Mouse (Mus musculus) midbrain, embryonic 10.5 days (tissue): Measurements from ENCODE around the gene Cwh43. TPM values are rescaled to one million over a fixed set of nuclear protein-coding genes. Genes with fewer than 3 reads are reported as not detected.
A peak's percentile ranks its signal among the peaks of the same experiment; 100 is the strongest.

Experiments
- DNase-seq: peaks from one replicate; pipeline ENCODE4 v3.0.0-alpha.2; 2017; ENCODE audit warnings: low spot score
- H3K27ac ChIP-seq: fragments of 300-500 bp; sonication (generic); replicated peaks from 2 replicates; pipeline ENCODE4 v1.5.1; 2016; ENCODE audit warnings: mild to moderate bottlenecking
- H3K27me3 ChIP-seq: fragments of 300-500 bp; sonication (generic); 2 replicates; pipeline ENCODE4 v1.6.1; 2016; ENCODE audit warnings: low read depth, mild to moderate bottlenecking; ENCODE audit not compliant: poor library complexity, severe bottlenecking
- H3K36me3 ChIP-seq: fragments of 300-500 bp; sonication (generic); 2 replicates; pipeline ENCODE4 v1.6.1; 2016; ENCODE audit warnings: mild to moderate bottlenecking, moderate library complexity
- H3K4me1 ChIP-seq: fragments of 300-500 bp; sonication (generic); 2 replicates; pipeline ENCODE4 v1.6.1; 2016
- H3K4me3 ChIP-seq: fragments of 300-500 bp; sonication (generic); 2 replicates; pipeline ENCODE4 v1.5.1; 2016; ENCODE audit warnings: mild to moderate bottlenecking, moderate library complexity
- H3K9me3 ChIP-seq: fragments of 300-500 bp; sonication (generic); replicated peaks from 2 replicates; pipeline ENCODE4 v1.6.1; 2016; ENCODE audit warnings: mild to moderate bottlenecking
- WGBS: fragments of 180-500 bp; shearing (Covaris S2); methylation state at CpG from one replicate; pipeline ENCODE4 v1.1.7; 2016; 5-methylcytosine and 5-hydroxymethylcytosine counted together
- polyA plus RNA-seq: library from polyadenylated mRNA; unstranded; fragments of >200 nt; fragmentation: Nextera tagmentation; extraction: Ambion mirVana; gene quantifications from 2 replicates; pipeline ENCODE4 v1.2.1, GENCODE M21; 2016

Gene Cwh43
- polyA plus RNA-seq, 1 experiment from 2014 or later = not detected

GRCm38 (mm10) chr5:73376041-73376440 is 29.8 kb upstream of the Cwh43 start:
- H3K27ac ChIP-seq = no peak overlapping the region
- DNase-seq = peak; percentile 38
- WGBS = 45% methylated on average over 9 of the region's 9 CpGs

GRCm38 (mm10) chr5:73376491-73376890 is 29.4 kb upstream of the Cwh43 start:
- no peak overlapping the region for H3K27ac ChIP-seq
- peaks cover 7% of the 10 kb centered on the region; the same call in 1 of the 2 replicates for H3K27me3 ChIP-seq

More at GRCm38 (mm10) chr5:73376041-73376440, 29.8 kb upstream of the Cwh43 start:
- peaks cover 19% of the 10 kb centered on the region for H3K4me1 ChIP-seq
- no peaks in the 10 kb centered on the region for H3K36me3 ChIP-seq
- H3K4me3 ChIP-seq = no peak overlapping the region
- peaks cover 7% of the 10 kb centered on the region; the same call in 1 of the 2 replicates for H3K27me3 ChIP-seq
- no peaks in the 10 kb centered on the region for H3K9me3 ChIP-seq

GRCm38 (mm10) chr5:73379908-73380307 is 26.0 kb upstream of the Cwh43 start:
- Histone ChIP-seq H3K4me1 (peaks cover 30% of the 10 kb centered on the region), H3K4me3 (no peak overlapping the region), H3K27me3 (peaks cover 7% of the 10 kb centered on the region; the same call in 1 of the 2 replicates), H3K9me3 (no peaks in the 10 kb centered on the region), H3K27ac (no peak overlapping the region), H3K36me3 (no peaks in the 10 kb centered on the region)
- WGBS = 31% methylated on average over 3 of the region's 3 CpGs
- DNase-seq = peak; percentile 84

More at GRCm38 (mm10) chr5:73376491-73376890, 29.4 kb upstream of the Cwh43 start:
- DNase-seq = no peak
- Histone ChIP-seq H3K9me3 (no peaks in the 10 kb centered on the region), H3K4me3 (no peak overlapping the region), H3K4me1 (peaks cover 19% of the 10 kb centered on the region), H3K36me3 (no peaks in the 10 kb centered on the region)
- WGBS = 87% methylated on average over 7 of the region's 7 CpGs

GRCm38 (mm10) chr5:73380829-73381228 is 25.0 kb upstream of the Cwh43 start:
- no peak for DNase-seq
- Histone ChIP-seq H3K4me1 (peaks cover 24% of the 10 kb centered on the region), H3K27ac (no peak overlapping the region), H3K4me3 (no peak overlapping the region), H3K27me3 (peaks cover 7% of the 10 kb centered on the region; the same call in 1 of the 2 replicates), H3K9me3 (no peaks in the 10 kb centered on the region), H3K36me3 (no peaks in the 10 kb centered on the region)
- 65% methylated on average over 8 of the region's 8 CpGs for WGBS

GRCm38 (mm10) chr5:73381510-73381909 is 24.4 kb upstream of the Cwh43 start:
- 75% methylated on average over 7 of the region's 7 CpGs for WGBS
- no peaks in the 10 kb centered on the region for H3K9me3 ChIP-seq
- no peak for DNase-seq
- no peak overlapping the region for H3K4me3 ChIP-seq
- H3K27me3 ChIP-seq = peaks cover 7% of the 10 kb centered on the region; the same call in 1 of the 2 replicates
- peaks cover 17% of the 10 kb centered on the region for H3K4me1 ChIP-seq
- no peaks in the 10 kb centered on the region for H3K36me3 ChIP-seq
- H3K27ac ChIP-seq = no peak overlapping the region

GRCm38 (mm10) chr5:73381976-73382540 is 23.8 kb upstream of the Cwh43 start:
- H3K27me3 ChIP-seq = peaks cover 7% of the 10 kb centered on the region; the same call in 1 of the 2 replicates
- no peak for DNase-seq
- H3K4me3 ChIP-seq = no peak overlapping the region
- H3K9me3 ChIP-seq = no peaks in the 10 kb centered on the region
- peaks cover 15% of the 10 kb centered on the region for H3K4me1 ChIP-seq
- H3K36me3 ChIP-seq = no peaks in the 10 kb centered on the region
- no peak overlapping the region for H3K27ac ChIP-seq
- WGBS = 85% methylated on average over 9 of the region's 9 CpGs

GRCm38 (mm10) chr5:73382737-73383646 is 22.9 kb upstream of the Cwh43 start:
- WGBS = 33% methylated on average over 3 of the region's 3 CpGs
- peak; percentile 65 for DNase-seq
- H3K27me3 ChIP-seq = peaks cover 7% of the 10 kb centered on the region; the same call in 1 of the 2 replicates
- no peak overlapping the region for H3K27ac ChIP-seq
- no peaks in the 10 kb centered on the region for H3K36me3 ChIP-seq
- H3K4me1 ChIP-seq = peaks cover 15% of the 10 kb centered on the region
- H3K4me3 ChIP-seq = no peak overlapping the region
- H3K9me3 ChIP-seq = no peaks in the 10 kb centered on the region

GRCm38 (mm10) chr5:73383647-73383970 is 22.3 kb upstream of the Cwh43 start:
- H3K27me3 ChIP-seq = peaks cover 7% of the 10 kb centered on the region; the same call in 1 of the 2 replicates
- no peak for DNase-seq
- peaks cover 15% of the 10 kb centered on the region for H3K4me1 ChIP-seq
- no peaks in the 10 kb centered on the region for H3K9me3 ChIP-seq
- no peaks in the 10 kb centered on the region for H3K36me3 ChIP-seq
- no peak overlapping the region for H3K27ac ChIP-seq
- 47% methylated on average over 4 of the region's 4 CpGs for WGBS
- H3K4me3 ChIP-seq = no peak overlapping the region

GRCm38 (mm10) chr5:73393041-73393440 is 12.8 kb upstream of the Cwh43 start:
- DNase-seq = no peak
- Histone ChIP-seq H3K4me3 (no peak overlapping the region), H3K36me3 (no peaks in the 10 kb centered on the region), H3K27ac (no peak overlapping the region), H3K9me3 (no peaks in the 10 kb centered on the region), H3K4me1 (0 out of 2 replicates have a peak, but pooled peaks cover 2% of the 10 kb centered on the region), H3K27me3 (no peaks in the 10 kb centered on the region)
- WGBS = 89% methylated on average over 9 of the region's 9 CpGs

- no peak overlapping the region for H3K4me3 ChIP-seq
- H3K9me3 ChIP-seq = no peaks in the 10 kb centered on the region
- H3K4me1 ChIP-seq = no peaks in the 10 kb centered on the region
- DNase-seq = no peak
- WGBS = 80% methylated on average over 7 of the region's 7 CpGs
- peaks cover 14% of the 10 kb centered on the region for H3K27me3 ChIP-seq
- H3K36me3 ChIP-seq = no peaks in the 10 kb centered on the region
- no peak overlapping the region for H3K27ac ChIP-seq
These were observed 5.9 kb upstream of the Cwh43 start for GRCm38 (mm10) chr5:73399768-73400526.

- Histone ChIP-seq H3K36me3 (no peaks in the 10 kb centered on the region), H3K27ac (no peak overlapping the region), H3K4me3 (no peak overlapping the region), H3K4me1 (peaks cover 7% of the 10 kb centered on the region), H3K27me3 (peaks cover 28% of the 10 kb centered on the region), H3K9me3 (no peaks in the 10 kb centered on the region)
- no peak for DNase-seq
- 74% methylated on average over 5 of the region's 5 CpGs for WGBS
These were observed 4.5 kb upstream of the Cwh43 start for GRCm38 (mm10) chr5:73401341-73401740.

GRCm38 (mm10) chr5:73402911-73403310 is 3.0 kb upstream of the Cwh43 start:
- WGBS = 90% methylated on average over 4 of the region's 4 CpGs
- H3K27me3 ChIP-seq = peaks cover 43% of the 10 kb centered on the region
- H3K36me3 ChIP-seq = no peaks in the 10 kb centered on the region
- peaks cover 11% of the 10 kb centered on the region for H3K4me1 ChIP-seq
- DNase-seq = no peak
- H3K4me3 ChIP-seq = no peak overlapping the region
- no peaks in the 10 kb centered on the region for H3K9me3 ChIP-seq
- H3K27ac ChIP-seq = no peak overlapping the region
